Mouse (Mus musculus) monocyte, adult 2 months (primary cell): Measurements from ENCODE around the gene Grb2.

ENCODE experiments used
- DNase-seq, 2 experiments: peaks; one replicate each; pipeline ENCODE4 v3.0.0; 2022; ENCODE audit warnings: low spot score in 2 of 2, low read depth in 1 of 2

Gene Grb2

DNA sequence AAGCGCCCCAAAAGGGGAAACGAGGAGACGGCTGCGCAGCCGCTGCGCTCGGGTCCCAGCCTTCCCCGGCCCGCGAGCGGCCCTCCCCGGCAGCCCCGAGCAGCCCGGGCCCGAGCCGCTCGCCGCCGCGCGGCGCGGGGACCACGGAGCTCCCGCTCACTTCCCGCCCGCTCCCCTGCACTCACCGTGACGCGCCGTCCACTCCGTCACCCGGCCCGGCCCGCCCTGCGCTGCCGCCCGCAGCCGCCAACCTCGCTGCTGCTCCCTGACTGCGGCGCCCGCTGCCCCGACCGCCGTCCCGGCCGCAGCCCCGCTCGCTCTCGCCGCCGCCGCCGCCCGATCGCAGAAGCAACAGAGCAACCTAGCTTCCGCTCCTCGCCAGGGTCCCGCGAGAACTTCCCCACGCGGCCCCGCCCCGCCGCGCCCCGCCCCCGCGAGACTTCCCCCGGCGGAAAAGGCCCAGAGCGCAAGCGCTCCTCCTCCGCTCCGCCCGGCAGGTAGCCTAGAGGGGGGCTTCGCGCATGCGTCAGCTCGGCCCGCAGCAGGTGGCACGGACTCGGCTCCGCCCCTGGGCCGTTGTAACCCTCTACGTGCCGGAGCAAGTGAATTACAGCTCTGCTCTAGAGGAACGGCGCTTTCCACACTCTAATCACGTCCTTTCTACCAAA lies at the start of gene Grb2:
Gene Grb2, minus strand, starts transcription at position 389 of the 668 bp plus-strand sequence.
- peak; percentile 85 to 92 for DNase-seq

DNA sequence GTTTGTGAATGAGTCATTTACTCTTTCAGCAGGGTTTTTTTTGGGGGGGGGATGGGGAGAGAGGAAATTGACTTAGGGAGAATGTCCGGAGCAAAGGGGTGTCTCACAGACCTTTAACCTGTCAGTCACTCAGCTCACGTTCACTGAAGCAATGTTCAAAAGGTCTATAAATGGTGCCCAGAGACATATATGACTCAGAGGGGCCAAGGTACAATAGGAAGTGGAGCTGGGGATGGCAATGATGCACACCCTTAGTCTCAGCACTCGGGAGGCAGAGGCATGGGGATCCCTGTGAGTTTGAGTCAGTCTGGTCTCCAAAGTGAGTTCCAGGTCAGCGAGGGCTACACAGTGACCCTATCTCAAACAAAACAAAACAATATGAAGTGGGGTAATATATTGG lies 45.1 kb upstream of the Grb2 start:
- DNase-seq: no peak

DNA sequence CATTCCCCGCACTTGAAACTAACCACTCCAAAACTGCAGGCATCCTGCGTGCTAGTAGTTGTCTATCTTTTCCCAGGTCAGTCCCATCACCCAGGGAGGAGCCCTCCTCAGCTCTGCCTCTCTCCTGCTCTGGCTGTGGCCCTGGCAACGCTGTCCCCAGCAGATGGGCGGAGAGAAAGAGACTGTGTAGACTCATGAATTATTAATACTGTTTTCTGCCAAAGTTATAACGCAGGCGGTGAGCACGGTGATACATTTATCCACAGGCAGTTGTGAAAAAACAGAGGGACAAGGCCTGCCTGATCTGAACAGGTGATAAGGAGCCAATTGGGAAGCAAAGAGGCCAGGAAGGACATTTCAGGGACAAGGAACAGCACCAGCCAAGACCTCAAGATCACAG lies 44.3 kb upstream of the Grb2 start:
- no peak for DNase-seq

DNA sequence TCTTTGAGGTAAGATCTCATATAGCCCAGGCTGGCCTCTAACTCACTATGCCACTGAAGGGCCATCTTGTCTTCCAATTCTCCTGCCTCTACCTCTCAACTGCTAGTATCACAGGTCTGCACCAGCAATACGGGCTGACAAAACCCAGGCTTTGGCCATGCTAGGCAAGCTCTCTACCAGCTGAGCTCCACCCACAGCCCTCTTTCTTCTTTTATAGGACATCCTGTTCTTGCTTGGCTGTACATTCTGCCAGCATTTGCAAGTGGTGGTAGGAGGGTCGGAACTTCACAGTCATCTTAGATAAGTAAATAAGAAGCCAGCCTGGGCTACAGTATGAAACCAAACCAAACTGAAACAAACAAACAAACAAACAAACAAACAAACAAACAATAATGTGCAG lies 43.3 kb upstream of the Grb2 start:
- DNase-seq: no peak

DNA sequence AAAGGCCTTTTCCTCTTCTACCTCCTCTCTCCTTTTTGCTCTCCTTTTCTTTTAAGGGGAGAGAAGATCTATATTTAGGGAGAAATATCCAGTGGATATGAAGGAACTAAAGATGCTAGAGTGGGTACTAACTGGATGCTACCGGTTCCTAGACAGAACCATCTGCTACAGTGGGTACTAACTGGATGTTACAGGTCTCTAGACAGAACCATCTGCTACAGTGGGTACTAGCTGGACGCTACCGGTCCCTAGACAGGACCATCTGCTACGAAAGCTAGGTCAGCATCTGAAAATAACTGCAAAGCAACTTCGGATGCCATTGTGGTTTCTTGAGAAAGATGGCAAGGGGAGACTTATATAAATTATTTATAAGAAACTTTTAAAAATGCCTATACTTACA lies 41.4 kb upstream of the Grb2 start:
- no peak for DNase-seq

DNA sequence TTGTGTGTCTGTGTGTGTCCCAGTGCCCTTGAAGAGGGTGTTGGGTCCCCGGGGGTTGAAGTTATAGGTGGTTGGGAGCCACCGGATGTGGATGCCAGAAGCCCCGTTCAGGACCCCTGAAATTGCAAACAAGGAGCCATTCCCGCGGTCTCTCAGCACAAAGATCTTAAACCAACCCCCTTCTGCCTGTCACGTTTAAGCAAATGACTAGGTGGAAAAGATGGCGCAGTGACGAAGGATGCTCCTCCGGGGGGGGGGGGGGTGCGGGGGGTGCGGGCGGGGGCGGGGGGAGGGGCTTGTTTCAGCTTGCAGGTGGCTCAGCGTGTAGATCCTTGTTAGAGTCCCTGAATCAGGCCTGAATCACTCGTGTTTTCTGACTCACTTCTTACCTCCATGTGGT lies 39.0 kb upstream of the Grb2 start:
- no peak for DNase-seq

DNA sequence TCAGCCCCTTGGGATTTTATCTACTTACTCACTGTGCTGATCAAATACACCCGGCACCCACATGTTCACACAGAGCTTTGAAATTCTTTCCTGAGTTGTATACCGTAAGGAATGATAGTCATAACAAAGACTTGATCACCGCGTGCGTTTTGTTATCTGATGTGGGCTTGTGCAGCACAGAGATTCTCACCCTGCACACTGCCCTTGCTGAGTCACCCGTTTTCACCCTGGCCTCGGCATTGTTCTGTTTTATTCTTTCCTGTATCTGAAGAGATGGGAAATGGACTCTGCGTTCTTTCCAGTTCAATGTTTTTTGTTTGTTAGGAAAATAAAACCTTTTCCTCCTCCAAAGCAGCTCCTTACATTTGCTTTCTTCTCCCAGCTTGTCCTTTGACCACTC lies 38.4 kb upstream of the Grb2 start:
- DNase-seq: no peak

DNA sequence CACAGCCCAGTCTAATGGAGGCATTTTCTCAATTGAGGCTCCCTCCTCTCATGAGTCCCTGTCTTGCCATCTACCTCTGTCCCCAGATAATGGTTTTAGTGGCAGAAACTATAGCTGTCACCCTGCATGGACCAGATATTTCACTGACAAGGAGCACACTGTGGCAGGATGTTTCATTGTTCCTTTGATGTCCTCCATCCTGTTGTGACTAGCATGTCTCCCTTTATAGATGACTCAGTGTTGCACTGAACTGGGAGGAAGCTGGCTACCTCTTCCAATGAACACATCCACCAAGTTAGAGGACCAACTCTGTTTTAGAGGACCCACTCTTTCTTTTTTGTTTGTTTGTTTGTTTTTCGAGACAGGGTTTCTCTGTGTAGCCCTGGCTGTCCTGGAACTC lies 37.7 kb upstream of the Grb2 start:
- DNase-seq: no peak

DNA sequence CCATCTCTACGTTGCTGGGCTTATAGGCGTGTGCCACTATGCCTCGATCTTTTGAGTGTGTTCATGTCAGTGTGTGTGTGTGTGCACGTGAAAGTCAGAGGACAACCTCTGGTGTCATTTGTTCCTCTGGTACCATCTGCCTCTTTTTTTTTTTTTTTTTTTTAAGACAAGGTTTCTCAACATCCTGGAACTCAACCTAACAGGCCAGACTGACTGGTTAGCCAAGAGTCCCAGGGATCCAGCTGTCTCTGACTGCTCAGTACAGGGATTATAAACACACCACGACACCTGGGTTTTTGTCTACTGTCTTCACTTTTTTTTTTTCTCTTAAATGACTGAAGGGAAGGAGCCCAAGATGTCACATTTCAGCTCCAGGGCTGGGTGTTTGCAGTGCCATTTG lies 36.0 kb upstream of the Grb2 start:
- no peak for DNase-seq

DNA sequence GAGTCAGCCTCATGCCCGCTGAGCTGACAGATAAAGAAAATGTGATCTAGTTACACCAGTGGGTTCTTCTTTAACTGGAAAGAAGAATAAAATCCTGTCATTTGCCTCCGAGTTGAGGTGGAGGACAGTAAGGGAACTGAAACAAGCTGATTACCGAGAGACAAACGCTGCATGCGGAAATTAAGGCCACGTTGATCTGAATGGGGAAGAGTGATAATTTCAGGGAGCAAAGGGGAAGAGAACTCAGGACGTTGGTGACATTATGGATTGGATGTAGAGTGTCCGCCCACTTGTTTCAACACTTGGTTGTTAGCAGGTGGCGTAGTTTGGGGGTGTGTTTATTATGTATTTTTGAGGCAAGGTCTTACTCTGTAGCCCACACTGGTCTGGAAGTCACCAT lies 34.5 kb upstream of the Grb2 start:
- peak; percentile 12 to 33 for DNase-seq

DNA sequence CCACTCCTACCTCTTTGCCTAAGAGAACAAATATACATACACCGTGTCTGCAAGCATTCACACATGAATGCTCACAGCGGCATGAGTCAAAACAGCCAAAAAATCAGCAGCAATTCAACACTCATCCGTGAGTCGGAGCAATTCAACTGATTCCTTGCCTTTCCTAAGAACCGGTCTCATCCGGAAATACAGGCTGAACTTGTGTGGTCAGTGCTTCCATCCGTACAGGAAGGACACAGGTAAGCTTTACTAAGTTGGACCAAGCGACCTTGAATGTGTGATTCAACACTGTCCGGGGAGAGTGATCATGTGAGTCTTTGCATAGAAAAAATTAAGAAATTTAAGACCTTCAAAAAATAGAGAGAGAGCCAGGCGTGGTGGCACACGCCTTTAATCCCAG lies 32.7 kb upstream of the Grb2 start:
- no peak for DNase-seq

DNA sequence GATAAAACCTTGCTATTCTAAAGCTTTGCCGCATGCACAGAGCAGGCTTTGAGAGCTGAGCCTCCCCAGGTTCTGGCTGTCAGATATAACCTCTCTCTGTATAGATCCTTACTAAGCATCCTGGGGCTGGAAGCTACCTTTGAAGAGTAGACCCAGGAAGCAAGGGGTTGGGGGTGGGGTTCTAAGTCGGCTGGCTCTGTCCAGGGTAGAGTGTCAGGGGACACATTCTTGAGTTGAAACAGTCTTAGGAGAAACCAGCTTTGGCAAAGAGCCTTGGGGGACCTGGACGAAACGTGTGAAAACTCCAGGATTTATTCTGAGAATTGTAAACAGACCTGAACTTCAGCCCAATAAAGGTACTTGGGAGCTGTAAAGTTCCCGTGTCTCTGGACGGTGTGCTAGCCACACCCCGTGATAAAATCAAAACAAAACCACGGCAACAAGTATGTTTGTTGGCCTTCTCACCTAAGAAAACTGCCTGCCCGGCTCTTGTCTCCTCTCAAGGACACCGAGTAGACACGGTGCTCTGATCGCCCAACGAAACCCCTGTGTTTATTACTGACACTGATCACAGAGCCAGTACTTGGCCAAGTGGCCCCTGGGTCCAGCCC lies 30.0 kb upstream of the Grb2 start:
- DNase-seq: no peak

DNA sequence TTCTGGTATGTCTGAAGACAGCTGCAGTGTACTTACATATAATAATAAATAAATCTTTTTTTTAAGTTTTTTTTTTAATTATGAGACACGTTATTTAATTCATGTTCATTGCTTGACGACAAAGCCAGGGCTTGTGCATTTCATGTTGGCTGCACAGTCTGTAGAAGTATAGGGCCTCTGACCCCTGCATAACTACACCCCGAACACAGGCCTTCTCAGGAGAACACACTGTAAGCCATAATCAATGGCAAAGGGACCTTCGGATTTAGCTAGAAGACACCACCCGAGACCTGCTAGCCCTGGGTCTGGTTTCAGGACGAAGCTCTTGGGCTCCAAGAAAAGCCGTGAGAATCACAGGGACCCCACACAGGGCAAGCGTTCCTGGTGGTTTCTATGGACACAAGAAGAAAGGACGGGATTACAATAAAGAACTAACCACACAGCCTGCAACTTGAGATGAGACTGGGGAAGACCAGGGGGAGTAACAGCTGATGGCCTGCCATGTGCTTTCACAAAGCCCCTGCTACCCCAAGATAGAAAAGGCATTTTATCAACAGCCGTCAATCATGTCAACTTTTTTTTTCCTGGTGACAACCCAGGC lies 29.3 kb upstream of the Grb2 start:
- DNase-seq: no peak

DNA sequence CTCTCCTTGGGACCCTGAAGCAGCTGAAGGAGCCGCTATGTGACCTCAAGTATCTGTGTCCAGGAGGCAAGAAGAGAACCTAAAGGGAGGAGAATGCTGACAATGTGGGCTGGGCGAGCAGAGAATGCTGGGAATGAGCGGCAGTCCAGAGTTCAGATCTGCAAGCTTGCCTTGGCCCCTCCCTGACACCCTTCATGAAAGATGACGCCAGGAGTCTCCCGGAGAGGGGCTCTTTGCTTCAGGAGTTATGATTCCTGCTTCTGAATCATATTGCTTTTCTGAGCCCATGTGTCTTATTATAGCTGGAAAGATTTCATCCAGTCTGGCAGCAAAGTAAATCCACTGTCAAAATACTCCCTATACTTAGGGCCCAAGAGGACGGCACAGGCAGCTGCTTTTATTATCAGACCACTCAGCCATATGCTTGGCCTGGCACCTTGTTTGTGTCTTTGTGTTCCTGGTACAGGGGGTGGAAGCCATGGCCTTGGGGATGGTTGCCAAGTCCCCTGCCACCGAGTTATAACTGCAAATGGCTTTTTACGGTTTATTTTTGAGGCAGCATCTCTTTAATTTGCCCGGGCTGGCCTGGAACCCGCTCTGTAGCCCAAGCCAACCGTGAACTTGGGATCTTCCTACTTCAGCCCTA lies 25.8 kb upstream of the Grb2 start:
- DNase-seq: no peak

DNA sequence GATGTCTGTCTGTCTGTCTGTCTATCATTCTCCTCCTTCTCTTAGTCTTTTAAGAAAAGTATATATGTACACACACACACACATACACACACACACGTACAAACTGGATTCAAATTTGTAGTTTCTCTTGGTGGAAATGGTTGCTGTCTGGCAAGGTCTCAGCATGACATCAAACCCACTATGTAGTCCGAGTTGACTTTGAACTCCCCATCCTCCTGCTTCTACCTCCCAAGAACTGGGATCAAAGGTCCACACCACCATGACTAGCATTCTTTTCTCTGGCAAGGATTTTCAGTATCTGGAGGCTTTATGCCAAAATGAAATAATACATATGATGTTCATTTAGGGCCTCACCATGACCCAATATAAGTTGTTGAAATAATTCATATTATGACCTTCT lies 14.8 kb upstream of the Grb2 start:
- no peak for DNase-seq

DNA sequence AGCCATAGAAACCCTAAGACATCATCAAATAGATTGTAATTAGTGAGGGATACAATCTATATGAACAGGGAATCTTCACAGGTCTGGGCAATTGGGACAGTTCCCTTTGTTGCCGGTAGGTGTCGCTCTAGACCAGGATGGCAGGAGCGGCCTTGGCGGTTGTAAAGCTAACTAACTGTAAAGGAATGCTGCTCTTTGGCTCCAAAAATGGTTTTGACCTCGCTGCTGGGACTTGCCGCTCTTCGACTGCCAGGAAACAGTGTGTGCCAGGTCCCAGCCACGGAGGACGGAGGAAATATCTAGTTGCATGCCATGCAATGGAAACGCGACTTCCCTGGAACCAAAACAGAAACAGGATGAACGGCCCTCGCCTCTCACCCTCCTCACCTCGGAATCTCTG lies 14.2 kb upstream of the Grb2 start:
- DNase-seq: peak; percentile 45 to 61

DNA sequence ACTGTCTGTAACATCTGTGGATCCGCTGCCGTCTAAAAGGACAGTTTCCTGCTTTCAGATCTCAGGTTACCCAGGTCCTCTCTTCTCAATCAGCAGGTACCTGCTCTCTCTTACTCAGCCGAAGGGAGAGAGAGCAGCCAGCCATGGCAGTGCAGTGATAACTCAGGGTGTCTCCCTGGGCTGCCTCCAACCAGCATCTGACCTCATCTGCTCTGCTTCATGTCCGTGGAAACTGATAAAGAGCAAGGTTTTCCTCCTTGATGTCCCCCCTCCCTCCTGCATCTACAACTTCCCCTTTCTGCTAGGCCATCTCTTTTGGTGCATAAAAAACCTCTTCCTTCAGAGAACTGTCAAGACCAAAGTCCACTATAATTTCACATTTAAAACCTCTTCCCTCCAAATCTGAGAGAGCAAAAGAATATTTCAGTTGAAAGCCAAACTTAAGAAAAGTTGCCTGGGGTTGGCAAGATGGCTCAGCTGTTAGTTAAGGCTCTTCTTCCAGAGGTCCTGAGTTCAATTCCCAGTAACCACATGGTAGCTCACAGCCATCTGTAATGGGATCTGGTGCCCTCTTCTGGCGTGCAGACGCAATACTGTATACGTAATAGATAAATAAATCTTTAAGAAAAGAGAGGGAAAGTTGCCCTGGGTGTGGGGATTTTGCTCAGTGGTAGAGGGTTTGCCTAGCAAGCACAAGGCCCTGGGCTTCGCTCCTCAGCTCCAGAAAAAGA lies 9.4 kb upstream of the Grb2 start:
- DNase-seq: peak in 1 of 2 experiments; percentile 45

DNA sequence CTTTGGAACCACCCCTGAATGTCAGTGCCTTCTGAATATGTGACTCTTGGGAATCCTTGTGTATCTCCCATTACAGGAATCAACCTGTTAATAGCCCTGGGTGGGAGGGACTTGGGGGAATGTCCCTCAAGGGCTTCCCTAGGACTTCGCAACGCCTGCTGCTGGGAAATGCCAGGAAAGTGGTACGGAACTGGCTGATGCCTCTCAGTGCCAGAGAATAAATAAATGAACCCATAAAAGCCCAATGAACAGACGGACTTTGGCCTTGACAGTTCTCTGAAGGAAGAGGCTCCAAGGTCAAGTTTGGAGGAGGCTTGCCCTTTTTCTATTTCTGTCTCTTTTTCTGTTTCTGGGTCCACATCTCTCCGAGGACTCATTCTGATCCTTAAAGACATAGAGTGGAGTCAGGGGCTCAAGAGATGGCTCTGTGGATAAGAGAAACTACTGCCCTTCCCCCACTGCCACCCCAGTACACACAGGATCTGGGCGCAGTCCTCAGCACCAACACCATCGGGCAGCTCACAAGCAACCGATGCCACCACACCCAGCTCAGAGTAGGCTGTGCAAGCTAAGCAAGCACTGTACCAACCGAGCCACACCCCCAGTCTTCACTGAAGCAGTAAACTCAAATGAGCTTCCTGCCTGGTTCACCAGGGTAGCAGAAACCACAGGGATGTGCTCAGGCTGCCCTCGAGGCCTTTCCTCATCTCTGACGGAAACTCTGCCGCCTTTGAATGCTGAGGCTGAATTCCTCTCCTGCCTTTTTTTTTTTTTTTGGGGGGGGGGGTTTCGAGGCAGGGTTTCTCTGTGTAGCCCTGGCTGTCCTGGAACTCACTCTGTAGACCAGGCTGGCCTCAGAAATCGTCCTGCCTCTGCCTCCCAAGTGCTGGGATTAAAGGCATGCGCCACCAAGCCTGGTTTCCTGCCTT lies 8.3 kb upstream of the Grb2 start:
- no peak for DNase-seq

DNA sequence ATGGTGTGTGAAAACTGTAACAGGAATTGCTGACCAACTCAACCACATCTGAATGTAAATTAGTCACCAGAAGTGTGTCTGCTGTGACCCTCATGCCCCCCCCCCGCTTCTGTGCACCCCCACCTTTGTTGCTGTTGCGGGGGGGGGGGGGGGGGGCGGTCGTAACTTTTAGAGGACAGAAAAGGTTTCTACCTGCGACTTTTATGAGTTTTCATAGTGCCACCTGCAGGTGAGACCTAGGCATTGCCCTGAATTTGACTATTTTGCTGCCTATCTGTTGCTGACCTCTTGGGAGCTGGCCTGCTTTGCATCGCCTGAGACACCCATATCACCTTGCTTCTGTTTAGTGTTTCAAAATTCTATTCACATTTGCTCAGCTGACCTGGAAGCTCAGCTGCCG lies 6.1 kb upstream of the Grb2 start:
- peak in 1 of 2 experiments; percentile 27 for DNase-seq

DNA sequence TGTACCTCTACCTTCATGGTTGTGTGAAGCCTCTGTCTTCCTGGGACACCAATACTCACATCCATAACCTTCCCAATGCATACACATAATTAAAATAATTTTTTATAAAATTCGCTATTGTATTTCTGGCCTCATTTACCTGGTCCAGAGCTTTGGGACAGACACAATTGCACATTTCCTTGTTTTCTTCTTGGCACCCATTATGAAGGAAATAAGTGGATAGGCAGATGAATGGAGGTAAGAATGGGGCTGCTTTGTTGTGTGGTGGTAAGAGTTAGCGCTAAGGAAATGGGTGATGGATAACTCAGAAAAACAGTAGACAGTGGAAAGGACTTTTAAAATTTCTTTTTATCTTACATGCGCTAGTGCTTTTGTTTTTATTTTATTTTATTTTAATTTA lies 5.0 kb upstream of the Grb2 start:
- no peak for DNase-seq
